Mouse (Mus musculus) retina, postnatal 7 days (tissue): ENCODE data around the gene Exosc5.

ENCODE experiments used
- DNase-seq: peaks from one replicate; pipeline ENCODE4 v3.0.0-alpha.2; 2012; ENCODE audit warnings: low read depth, low spot score

Exosc5 gene

GRCm38 (mm10) chr7:25636373-25636772 is 22.6 kb upstream of the Exosc5 start:
- no peak for DNase-seq

- no peak for DNase-seq
Measured at GRCm38 (mm10) chr7:25637099-25637498, 21.9 kb upstream of the Exosc5 start.

- DNase-seq = no peak
Measured at GRCm38 (mm10) chr7:25639754-25640153, 19.2 kb upstream of the Exosc5 start.

- DNase-seq = no peak
Measured at GRCm38 (mm10) chr7:25644136-25644535, 14.8 kb upstream of the Exosc5 start.

GRCm38 (mm10) chr7:25644631-25645030 is 14.3 kb upstream of the Exosc5 start:
- DNase-seq = peak; percentile 57

- DNase-seq = no peak
Measured at GRCm38 (mm10) chr7:25645074-25645473, 13.9 kb upstream of the Exosc5 start.

GRCm38 (mm10) chr7:25647574-25648123 is 11.3 kb upstream of the Exosc5 start:
- no peak for DNase-seq

- no peak for DNase-seq
Measured at GRCm38 (mm10) chr7:25649839-25650238, 9.1 kb upstream of the Exosc5 start.

- no peak for DNase-seq
Measured at GRCm38 (mm10) chr7:25651281-25651680, 7.7 kb upstream of the Exosc5 start.

GRCm38 (mm10) chr7:25652244-25652759 is 6.7 kb upstream of the Exosc5 start:
- DNase-seq = no peak

GRCm38 (mm10) chr7:25655601-25656428 is 3.1 kb upstream of the Exosc5 start:
- no peak for DNase-seq

GRCm38 (mm10) chr7:25657785-25658184 is 1.2 kb upstream of the Exosc5 start:
- no peak for DNase-seq

GRCm38 (mm10) chr7:25666381-25666780 is 7.4 kb downstream of the Exosc5 start:
- no peak for DNase-seq

- no peak for DNase-seq
Measured at GRCm38 (mm10) chr7:25669158-25669557, 10.2 kb downstream of the Exosc5 start.

- no peak for DNase-seq
Measured at GRCm38 (mm10) chr7:25669631-25670030, 10.7 kb downstream of the Exosc5 start.

- no peak for DNase-seq
Measured at GRCm38 (mm10) chr7:25670096-25670495, 11.1 kb downstream of the Exosc5 start.

- no peak for DNase-seq
Measured at GRCm38 (mm10) chr7:25671686-25672085, 12.7 kb downstream of the Exosc5 start.

- DNase-seq = no peak
Measured at GRCm38 (mm10) chr7:25672442-25672841, 13.5 kb downstream of the Exosc5 start.

GRCm38 (mm10) chr7:25674297-25674696 is 15.3 kb downstream of the Exosc5 start:
- DNase-seq = no peak

GRCm38 (mm10) chr7:25674719-25675300 is 15.8 kb downstream of the Exosc5 start, which contains the start of gene Tmem91:
TSS of gene Tmem91 (minus strand) at chr7:25675166.
- DNase-seq = no peak

GRCm38 (mm10) chr7:25675405-25675804 is 16.4 kb downstream of the Exosc5 start:
- DNase-seq = no peak

- peak; percentile 76 for DNase-seq
Measured at GRCm38 (mm10) chr7:25676085-25676781, 17.3 kb downstream of the Exosc5 start.
